Mouse (Mus musculus) forebrain, embryonic 11.5 days (tissue): ENCODE measurements around the gene 9130204L05Rik. TPM values are rescaled to one million over a fixed set of nuclear protein-coding genes. Genes with fewer than 3 reads are reported as not detected.

Experiments used
- ATAC-seq: fragments of 200-750 bp; cut with Nextera tagmentation; replicated peaks from 2 replicates; pipeline ENCODE4 v1.8.0; 2017; ENCODE audit warnings: moderate TSS enrichment; ENCODE audit not compliant: low FRiP score
- DNase-seq: peaks from one replicate; pipeline ENCODE4 v3.0.0-alpha.2; 2017; ENCODE audit warnings: low spot score
- H3K27ac ChIP-seq: fragments of 300-500 bp; sonication (generic); 2 replicates; pipeline ENCODE4 v1.5.1; 2014; ENCODE audit warnings: low read depth, low read length
- H3K27me3 ChIP-seq: fragments of 300-500 bp; sonication (generic); 2 replicates; pipeline ENCODE4 v1.6.1; 2014; ENCODE audit warnings: mild to moderate bottlenecking, low read length, mixed read lengths; ENCODE audit not compliant: control insufficient read depth, insufficient read depth
- H3K36me3 ChIP-seq: fragments of 300-500 bp; sonication (generic); 2 replicates; pipeline ENCODE4 v1.6.1; 2014; ENCODE audit warnings: mild to moderate bottlenecking, low read length, moderate library complexity, mixed read lengths; ENCODE audit not compliant: control insufficient read depth, insufficient read depth
- H3K4me1 ChIP-seq: fragments of 300-500 bp; sonication (generic); replicated peaks from 2 replicates; pipeline ENCODE4 v1.6.1; 2014; ENCODE audit warnings: low read length, mixed read lengths; ENCODE audit not compliant: control insufficient read depth, insufficient read depth
- H3K4me2 ChIP-seq: fragments of 300-500 bp; sonication (generic); 2 replicates; pipeline ENCODE4 v1.6.1; 2014; ENCODE audit warnings: low read depth, mild to moderate bottlenecking, low read length, moderate library complexity, mixed read lengths; ENCODE audit not compliant: severe bottlenecking
- H3K4me3 ChIP-seq: fragments of 300-500 bp; sonication (generic); 2 replicates; pipeline ENCODE4 v1.5.1; 2014; ENCODE audit warnings: low read depth, low read length
- H3K9ac ChIP-seq: fragments of 300-500 bp; sonication (generic); 2 replicates; pipeline ENCODE4 v1.6.1; 2014; ENCODE audit warnings: low read length
- H3K9me3 ChIP-seq: fragments of 300-500 bp; sonication (generic); 2 replicates; pipeline ENCODE4 v1.6.1; 2016; ENCODE audit warnings: low read length, mixed read lengths; ENCODE audit not compliant: control insufficient read depth
- WGBS: fragments of 180-500 bp; shearing (Covaris S2); extraction: QIAGEN DNeasy Blood & Tissue Kit; methylation state at CpG from one replicate; pipeline ENCODE4 v1.1.7; 2014; 5-methylcytosine and 5-hydroxymethylcytosine counted together
- polyA plus RNA-seq: library from polyadenylated mRNA; unstranded; fragments of >200 nt; fragmentation: Nextera tagmentation; extraction: Ambion mirVana; gene quantifications from 2 replicates; pipeline ENCODE4 v1.2.1, GENCODE M21; 2014

9130204L05Rik gene
- not detected in 2 replicates for polyA plus RNA-seq

- WGBS, result 60% methylated on average over 2 of the region's 2 CpGs
- no peak for DNase-seq
- no peaks in the 10 kb centered on the region for H3K4me1 ChIP-seq
These were observed at the start of gene 9130204L05Rik for GRCm38 (mm10) chr3:91090703-91091102. Gene 9130204L05Rik (minus strand): TSS chr3:91090803.

GRCm38 (mm10) chr3:91108696-91109095 lies 18.1 kb upstream of the 9130204L05Rik start:
- no peaks in the 10 kb centered on the region for H3K36me3 ChIP-seq
- no peak overlapping the region for H3K27ac ChIP-seq
- ATAC-seq, result no peak
- H3K9me3 ChIP-seq, result no peaks in the 10 kb centered on the region
- no peak overlapping the region for H3K4me3 ChIP-seq
- H3K4me2 ChIP-seq, result no peak overlapping the region
- DNase-seq, result no peak
- H3K4me1 ChIP-seq, result no peaks in the 10 kb centered on the region
- H3K27me3 ChIP-seq, result no peaks in the 10 kb centered on the region
- H3K9ac ChIP-seq, result no peak overlapping the region

More at GRCm38 (mm10) chr3:91090703-91091102, at the start of gene 9130204L05Rik:
- H3K9ac ChIP-seq, result no peak within 1 kb of the TSS
- no peaks in the 10 kb centered on the region for H3K36me3 ChIP-seq
- no peak for ATAC-seq
- no peaks in the 10 kb centered on the region for H3K27me3 ChIP-seq
- H3K4me2 ChIP-seq, result no peak within 1 kb of the TSS
- H3K27ac ChIP-seq, result no peak within 1 kb of the TSS
- H3K9me3 ChIP-seq, result no peaks in the 10 kb centered on the region; the same call in 1 of the 2 replicates
- H3K4me3 ChIP-seq, result no peak within 1 kb of the TSS

- Histone ChIP-seq H3K27ac (no peak overlapping the region), H3K27me3 (no peaks in the 10 kb centered on the region), H3K9ac (no peak overlapping the region), H3K36me3 (no peaks in the 10 kb centered on the region), H3K4me2 (no peak overlapping the region), H3K9me3 (peaks cover 3% of the 10 kb centered on the region; the same call in 1 of the 2 replicates), H3K4me3 (no peak overlapping the region), H3K4me1 (no peaks in the 10 kb centered on the region)
- WGBS, result 18% methylated on average over 1 of the region's 1 CpGs
- ATAC-seq (no peak), DNase-seq (no peak)
These were observed 31.4 kb downstream of the 9130204L05Rik start for GRCm38 (mm10) chr3:91059211-91059610.

- Histone ChIP-seq H3K27me3 (no peaks in the 10 kb centered on the region), H3K36me3 (no peaks in the 10 kb centered on the region), H3K9me3 (no peaks in the 10 kb centered on the region; the same call in 1 of the 2 replicates), H3K4me1 (no peaks in the 10 kb centered on the region), H3K27ac (no peak overlapping the region), H3K4me2 (no peak overlapping the region), H3K9ac (no peak overlapping the region), H3K4me3 (no peak overlapping the region)
- ATAC-seq (no peak), DNase-seq (no peak)
- 22% methylated on average over 1 of the region's 1 CpGs for WGBS
These were observed 37.9 kb downstream of the 9130204L05Rik start for GRCm38 (mm10) chr3:91052654-91053053.
